Mouse (Mus musculus) embryo, embryonic 9.5 days (tissue): ENCODE data around the gene Ptges2.

Experiments used
- DNase-seq: peaks from one replicate; pipeline ENCODE4 v3.0.0-alpha.2; 2017; ENCODE audit errors: extremely low spot score

Ptges2 gene

GRCm38 (mm10) chr2:32440164-32440563, 44.5 kb downstream of the Ptges2 start:
- DNase-seq, result no peak

- DNase-seq, result no peak
These were observed 44.9 kb downstream of the Ptges2 start for GRCm38 (mm10) chr2:32440632-32441031.

DNA sequence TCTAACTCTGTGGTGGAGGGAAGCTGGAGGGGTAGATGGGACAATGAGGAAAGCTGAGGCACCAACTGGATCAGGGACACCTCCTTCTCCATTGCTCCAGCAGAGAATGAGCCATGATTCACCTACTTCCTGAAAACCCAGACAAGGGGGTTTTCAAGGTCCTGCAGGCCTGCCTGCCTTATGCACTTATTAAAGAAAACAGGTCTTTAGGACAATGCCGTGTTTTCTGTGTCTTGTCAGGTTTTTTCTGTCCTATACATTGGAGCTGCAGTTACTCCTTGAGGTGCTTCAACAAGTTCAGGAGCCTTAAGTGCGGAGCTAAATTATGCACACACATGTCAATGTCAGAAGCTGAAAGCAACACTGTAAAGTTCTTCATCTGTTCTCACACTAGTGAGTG, 45.9 kb downstream of the Ptges2 start:
- no peak for DNase-seq

DNA sequence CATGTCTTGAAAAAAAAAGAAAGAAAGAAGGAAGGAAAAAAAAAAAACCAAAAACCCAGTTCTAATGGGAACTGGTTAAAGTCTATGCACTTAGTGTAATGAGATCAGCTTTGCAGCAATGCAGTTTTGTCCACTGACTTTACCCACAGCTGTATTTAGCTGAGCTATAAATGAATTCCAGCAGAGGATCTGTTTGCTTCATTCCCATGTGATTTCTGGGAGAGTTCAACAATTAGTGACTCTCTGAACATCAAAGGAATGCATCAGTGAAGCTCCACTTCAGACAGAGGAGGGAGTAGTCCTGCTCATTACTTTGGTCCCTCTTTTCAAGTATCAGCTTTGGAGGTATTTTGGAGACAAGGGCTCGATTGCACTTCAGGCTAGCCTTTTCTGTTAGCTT, 49.8 kb downstream of the Ptges2 start:
- no peak for DNase-seq

- no peak for DNase-seq
These were observed 51.7 kb downstream of the Ptges2 start for GRCm38 (mm10) chr2:32447264-32447936.

GRCm38 (mm10) chr2:32448480-32448879, 52.8 kb downstream of the Ptges2 start:
- DNase-seq, result no peak

DNA sequence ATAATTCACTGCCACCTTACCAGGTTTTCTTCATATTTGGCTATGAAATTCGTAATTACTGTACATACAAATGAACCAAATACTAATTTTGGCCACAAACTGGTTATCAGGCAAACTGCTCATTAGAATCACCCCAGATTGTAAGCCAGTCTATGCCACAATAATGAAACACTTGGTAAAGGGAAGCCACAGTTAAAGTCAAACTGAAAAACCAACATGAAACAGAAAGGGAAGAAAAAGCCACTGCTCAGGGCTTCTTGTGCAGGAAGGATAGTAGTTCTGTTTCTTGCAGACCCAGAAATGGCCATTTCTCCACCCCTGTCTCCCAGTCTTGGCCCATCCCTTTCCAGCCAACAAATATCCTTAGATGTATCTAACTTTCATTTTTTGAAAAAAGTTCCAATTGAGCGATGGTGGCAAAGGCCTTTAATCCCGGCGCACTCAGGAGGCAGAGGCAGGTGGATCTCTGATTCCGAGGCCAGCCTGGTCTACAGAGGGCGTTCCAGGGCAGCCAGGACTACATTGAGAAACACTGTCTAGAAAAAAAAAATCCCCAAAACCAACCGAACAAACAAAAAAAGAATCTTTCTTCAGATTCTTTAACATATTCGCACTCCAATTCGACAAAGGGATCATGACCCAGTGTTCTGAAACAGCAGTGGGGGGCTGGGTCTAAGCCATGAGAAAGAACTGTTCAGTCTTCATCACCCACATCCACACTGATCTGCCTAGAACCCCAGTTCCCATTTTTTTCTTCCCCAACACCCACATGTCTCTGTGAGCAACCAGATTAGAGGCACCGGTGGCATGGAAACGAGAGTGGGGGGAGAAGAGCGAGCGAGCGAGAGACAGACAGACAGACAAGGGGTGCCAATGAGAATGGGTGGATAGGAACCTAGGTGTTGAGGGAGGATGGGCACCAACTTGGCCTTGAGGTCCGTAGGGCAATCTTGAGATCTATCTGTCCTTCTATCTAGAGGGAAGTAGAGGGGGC, 54.4 kb downstream of the Ptges2 start, which contains the start of gene Naif1:
TSS of gene Naif1 (plus strand) at position 697 of the 994 bp plus-strand sequence.
- DNase-seq, result no peak

GRCm38 (mm10) chr2:32450881-32451844, 55.5 kb downstream of the Ptges2 start, which contains the start of gene Slc25a25:
Gene Slc25a25, minus strand, starts transcription at chr2:32451445.
- DNase-seq, result peak; percentile 94

- DNase-seq, result peak; percentile 98
These were observed 56.2 kb downstream of the Ptges2 start for GRCm38 (mm10) chr2:32451870-32452372.

- DNase-seq, result no peak
These were observed 56.8 kb downstream of the Ptges2 start for GRCm38 (mm10) chr2:32452441-32452971.

DNA sequence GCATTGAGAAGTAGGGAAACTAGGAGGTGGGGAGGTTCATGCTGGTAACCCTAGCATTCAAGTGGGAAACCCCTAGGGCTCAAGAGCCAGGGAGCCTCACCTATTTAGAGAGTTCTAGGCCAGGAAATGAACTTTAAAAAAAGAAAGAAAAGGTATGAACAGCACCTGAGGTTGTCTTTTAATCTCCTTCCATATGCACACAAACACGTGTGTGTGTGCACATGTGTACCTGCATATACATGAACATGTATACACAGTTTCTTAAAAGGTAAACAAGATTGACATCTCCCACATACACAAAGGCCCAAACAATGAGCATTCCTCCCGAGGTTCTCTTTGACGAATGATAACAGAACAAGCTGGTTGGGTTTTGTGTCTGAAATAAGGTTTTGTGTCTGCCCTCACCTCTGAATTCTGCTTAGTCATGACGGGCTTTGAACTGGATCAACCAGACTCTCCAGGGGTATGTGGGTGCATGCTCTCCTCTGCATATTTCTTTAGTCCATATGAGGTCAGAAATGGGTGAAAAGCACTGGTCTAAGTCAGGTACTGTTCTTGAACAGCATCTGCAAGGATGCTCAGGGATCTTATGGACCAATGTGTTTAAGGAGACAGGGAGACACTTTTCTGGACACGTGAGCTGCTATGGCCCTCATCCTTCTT, 58.1 kb downstream of the Ptges2 start:
- no peak for DNase-seq

DNA sequence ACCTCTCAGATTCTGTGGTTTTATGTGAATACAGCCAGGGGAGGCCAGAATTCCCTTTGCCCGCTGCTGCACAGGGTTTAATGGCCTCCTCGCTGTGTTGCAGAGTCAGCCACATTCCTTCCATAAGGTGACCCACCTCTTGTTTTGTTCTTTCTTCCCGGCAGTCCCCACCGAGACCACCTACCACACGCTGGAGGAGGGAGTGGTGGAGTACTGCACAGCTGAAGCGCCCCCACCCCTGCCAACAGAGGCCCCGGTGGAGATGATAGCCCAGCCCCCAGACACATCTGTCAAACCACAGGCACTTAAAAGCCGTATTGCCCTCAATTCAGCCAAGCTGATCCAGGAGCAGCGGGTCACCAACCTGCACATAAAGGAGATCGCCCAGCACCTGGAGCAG, 58.9 kb downstream of the Ptges2 start:
- no peak for DNase-seq

DNA sequence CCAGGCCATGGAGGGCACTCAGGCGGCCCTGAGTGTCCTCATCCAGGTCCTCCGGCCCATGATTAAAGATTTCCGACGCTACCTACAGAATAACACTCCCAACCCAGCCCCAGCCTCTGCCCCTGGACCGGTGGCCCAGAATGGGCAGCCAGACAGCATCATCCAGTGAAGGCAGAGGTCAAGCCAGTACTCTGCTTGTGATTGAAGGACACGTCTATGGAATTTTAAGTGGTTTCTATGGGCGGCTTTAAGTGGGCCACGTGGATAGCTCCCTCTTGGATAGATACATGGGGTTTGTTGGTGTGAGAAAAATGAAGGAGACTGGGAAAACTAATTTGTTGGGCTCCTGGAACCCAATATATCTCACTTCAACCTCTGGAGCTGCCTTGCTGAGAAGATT, 59.4 kb downstream of the Ptges2 start:
- no peak for DNase-seq
